Mouse (Mus musculus): ENCODE measurements around the gene Ndufa13.

DNA sequence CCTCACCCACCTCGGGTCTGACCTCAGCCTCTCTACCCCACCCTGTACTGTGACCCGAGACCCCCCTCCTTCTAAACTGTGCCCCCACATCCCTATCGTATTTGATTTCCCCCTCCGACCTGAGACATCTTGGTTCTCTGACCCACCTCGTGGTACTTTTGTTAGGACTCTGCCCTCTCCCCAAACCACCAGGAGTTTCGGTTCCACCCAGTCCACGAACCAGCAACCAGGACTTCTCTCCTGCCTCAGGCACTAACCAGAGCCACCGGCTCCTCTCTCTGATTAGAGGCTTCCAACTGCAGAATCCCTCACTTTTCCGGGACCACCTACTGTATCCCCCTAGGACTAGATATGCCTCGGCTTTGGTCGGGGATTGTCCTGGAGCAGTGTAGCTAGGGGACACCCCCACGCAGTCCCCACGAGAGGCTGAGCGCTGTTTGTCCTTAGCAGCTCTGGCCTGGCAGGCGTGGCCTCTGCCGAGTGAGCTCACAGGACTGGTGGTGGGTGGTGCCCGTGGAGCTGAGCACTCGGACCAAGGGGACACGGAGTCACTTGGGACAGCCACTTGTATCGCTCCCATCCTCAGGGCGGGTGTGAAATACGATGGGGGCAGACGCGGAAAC lies 14.0 kb downstream of the Ndufa13 start:
- no peak for TF ChIP-seq POLR2A (IDR thresholded peaks at IDR 0.05; ENCODE audit: insufficient read length, low read depth)
- TF ChIP-seq E2F4 (IDR thresholded peaks at IDR 0.05; ENCODE audit: insufficient read depth): no peak
- TF ChIP-seq TCF12 (IDR thresholded peaks at IDR 0.05; ENCODE audit: insufficient read depth, poor library complexity, severe bottlenecking): no peak
- TF ChIP-seq CEBPB (IDR thresholded peaks at IDR 0.05; ENCODE audit: insufficient read depth, poor library complexity, severe bottlenecking): no peak
- TF ChIP-seq SRF (IDR thresholded peaks at IDR 0.05; ENCODE audit: control insufficient read depth, insufficient read length, low read depth): no peak
- no peak for TF ChIP-seq MYOG (IDR thresholded peaks at IDR 0.05; ENCODE audit: control insufficient read depth in 1 of 3, insufficient read depth in 1 of 3, insufficient read length in 2 of 3, low read depth in 2 of 3)
- no peak for TF ChIP-seq POLR2AphosphoS2 (IDR thresholded peaks at IDR 0.05; ENCODE audit: insufficient read length, low read depth)
- no peak for TF ChIP-seq TCF3 (IDR thresholded peaks at IDR 0.05; ENCODE audit: insufficient read length, low read depth)
- TF ChIP-seq USF1 (IDR thresholded peaks at IDR 0.05; ENCODE audit: low read depth): no peak

Data from myocyte (in vitro differentiated cells).